Mouse (Mus musculus) embryo, embryonic 9.5 days (tissue): ENCODE measurements around the gene Ubtd1.

Experiments
- DNase-seq: peaks from one replicate; pipeline ENCODE4 v3.0.0-alpha.2; 2017; ENCODE audit errors: extremely low spot score

Gene Ubtd1

DNA sequence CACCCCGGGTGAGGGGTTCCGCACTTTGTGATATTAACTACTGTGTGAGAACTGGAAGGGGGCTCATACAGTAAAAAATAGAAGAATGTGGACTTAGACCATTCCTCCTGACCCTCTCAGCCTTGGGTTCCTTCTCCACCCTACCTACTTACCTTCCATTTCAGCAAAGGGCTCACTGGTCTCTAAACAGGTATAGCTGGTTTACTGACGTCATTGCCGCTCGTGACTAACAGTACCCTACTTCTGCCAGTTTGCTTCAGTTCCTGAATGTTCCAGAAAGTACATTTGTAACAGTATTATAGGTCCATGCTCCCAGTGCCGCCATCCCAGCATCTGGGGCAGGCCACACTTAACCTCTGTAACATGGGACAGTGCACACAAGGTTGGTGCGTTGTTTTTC, 12.5 kb downstream of the Ubtd1 start:
- DNase-seq, result no peak

DNA sequence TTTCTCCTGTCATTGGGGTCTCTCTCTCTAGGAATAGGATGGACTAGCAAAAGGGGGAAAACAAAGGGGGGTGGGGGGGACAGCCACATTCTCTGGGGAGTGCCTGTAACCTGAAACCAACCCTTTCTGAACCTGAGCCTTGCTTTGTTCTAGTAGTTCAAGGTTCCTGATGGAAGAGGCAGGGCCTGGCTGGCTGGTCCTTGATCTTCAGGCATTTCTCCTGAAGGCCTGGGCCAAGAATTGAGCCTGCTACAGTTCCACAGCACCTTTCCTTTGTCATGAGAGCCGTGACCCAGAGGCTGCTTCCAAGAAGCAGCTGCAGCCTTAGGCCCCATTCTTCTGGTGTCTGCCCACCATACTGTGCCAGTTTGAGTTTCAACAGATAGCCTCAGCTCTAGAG, 13.9 kb downstream of the Ubtd1 start:
- no peak for DNase-seq

DNA sequence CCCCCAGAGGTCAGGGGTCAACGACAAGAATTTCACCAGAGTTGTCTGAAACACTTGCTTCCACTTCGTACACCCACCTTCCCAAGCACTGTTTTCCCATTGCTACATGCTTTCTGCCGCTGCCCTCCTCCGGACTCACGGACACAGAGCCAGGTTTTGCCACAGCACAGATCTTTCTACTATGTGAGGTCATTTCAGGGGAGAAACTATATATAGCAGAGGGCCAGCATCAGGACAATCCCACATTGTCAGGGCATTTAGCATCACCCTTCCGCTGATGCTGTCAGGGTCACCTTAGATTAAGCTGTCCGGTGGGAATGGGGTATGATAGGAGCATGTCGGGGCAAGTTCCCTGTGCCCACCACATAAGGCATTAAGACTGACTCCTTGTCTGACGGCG, 15.5 kb downstream of the Ubtd1 start:
- DNase-seq, result no peak

DNA sequence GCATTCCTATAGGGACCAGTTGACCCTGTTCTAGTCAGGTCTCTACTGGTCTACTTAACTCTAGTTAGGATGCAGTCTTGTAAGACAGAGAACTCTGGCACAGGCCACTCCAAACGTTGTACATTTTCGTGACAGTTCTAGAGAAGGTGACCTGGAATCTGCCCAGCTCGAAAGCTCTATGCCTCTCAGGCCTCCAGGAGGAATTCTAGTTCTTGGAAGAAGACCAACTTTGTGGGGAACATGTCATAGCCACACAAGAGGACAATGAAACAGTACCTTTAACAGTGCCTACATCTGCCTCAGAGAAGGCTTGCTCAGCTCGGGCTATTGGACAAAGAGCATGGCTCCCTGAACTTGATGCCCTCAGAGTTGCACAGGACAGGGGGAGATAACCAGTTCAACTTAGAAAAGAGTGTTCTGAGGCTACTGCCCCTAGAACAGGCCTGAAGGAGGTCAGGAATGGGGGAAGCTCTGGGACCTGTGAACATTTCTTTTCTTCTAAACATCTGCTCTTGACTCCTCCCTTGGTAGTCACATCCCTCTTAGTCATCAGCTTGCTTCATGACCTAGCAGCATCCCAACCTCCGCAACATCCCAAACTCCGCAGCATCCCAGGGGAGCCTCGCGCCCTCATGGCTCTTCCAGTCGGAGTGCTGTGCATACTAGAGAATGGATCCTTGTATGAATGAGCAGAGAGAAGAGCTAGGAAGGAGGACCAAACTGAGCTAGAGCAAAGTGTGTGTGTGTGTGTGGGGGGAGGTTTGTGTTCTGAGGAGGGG, 17.4 kb downstream of the Ubtd1 start:
- no peak for DNase-seq

DNA sequence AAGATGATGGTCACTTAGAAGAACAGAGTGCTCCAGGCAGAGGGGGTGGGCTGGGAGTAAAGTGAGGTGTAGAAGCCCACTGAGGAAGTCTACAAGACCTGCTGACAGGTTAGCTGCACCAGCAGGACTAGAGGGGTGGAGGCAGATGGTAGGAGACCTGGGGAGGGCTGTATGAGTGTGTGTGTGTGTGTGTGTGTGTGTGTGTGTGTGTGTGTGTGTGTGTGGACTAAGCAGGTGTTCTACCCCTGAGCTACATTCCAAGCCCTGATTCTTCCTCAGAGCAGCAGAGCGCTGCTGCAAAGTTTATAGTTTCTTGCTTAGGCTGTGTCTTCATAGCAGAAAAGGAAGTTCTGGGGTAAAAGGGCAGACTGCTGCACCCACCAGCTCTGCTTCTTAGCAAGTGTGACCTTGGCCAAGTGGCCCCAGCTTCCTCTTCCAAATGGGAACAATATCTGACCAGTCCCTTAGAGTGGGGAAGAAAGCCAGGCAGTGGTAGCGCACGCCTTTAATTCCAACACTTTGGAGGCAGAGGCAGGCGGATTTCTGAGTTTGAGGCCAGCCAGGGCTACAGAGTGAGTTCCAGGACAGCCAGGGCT, 18.2 kb downstream of the Ubtd1 start:
- DNase-seq, result no peak

DNA sequence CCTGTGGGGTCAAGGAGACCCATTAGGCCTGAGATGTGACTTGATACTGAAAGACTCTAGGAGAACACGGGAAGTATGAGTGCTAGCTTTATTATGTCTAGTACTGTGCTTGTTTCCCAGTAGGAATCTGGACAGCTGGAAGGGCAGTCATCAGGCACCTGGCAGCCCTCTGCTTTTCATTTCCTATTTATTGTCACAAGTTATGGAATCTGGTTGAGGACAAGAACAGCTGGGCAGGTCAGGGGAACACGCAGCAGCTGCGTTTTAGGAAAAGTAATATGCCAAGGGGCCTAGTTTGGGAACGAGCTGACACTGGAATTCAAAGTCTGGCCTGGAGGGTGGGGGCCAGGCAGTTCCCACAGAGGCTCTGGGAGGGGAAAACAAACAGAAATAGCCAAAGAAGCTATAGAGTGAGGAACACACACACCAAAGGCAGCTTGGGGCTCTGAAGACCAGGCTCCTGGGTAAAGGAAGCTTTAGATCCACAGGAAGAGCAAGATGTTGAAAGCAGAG, 18.9 kb downstream of the Ubtd1 start:
- DNase-seq, result no peak

DNA sequence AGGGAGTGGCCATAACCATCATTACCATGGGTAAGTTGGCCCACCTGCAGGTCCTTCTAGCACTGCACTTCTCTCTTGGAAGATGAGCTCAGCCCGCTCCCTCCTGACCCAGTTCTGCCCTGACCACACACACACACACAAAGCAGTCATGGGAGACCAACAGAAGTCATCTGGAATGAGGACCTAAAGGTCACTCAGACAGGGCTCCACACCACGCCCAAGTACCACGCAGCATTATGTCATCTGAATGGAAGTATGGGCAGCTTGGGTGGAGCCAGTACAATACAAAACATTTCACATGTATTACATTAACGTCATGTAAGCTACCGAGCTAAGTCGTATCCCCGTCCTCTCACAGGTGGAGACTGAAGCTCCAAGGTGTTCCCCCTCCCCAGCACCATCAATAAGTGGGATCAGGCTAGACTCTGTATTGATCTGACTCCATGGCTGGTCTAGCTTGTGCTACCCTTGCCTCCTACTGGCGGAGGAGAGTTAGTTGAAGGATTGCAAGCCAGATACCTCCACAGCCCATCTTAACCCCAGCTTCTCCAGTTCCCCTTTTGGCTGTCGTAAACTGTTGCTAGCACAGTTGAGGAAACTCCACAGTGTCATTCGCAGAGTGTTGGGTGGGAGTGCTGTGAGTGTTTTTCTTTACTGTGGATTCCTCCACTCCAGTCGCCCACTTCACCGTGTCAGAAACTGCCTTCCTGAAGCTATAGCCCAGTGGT, 19.9 kb downstream of the Ubtd1 start:
- no peak for DNase-seq

DNA sequence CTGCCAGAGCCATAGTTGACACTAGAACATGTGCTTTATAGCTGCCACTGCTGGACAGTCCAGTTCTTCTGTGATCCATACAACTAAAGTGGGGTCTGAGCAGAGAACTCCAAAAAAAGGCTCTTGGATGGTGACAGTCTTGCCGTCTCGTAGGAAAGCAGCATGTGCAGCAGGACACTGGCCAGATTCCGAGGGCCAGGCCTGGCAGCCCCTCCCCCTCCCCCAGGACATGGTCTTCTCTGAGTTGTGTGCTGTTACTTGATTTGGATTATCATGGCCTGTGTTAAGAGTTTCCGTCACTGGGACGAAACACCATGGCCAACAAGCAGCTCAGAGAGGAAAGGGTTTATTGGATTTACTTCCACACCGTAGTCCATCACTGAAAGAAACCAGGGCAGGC, 22.7 kb downstream of the Ubtd1 start:
- no peak for DNase-seq

DNA sequence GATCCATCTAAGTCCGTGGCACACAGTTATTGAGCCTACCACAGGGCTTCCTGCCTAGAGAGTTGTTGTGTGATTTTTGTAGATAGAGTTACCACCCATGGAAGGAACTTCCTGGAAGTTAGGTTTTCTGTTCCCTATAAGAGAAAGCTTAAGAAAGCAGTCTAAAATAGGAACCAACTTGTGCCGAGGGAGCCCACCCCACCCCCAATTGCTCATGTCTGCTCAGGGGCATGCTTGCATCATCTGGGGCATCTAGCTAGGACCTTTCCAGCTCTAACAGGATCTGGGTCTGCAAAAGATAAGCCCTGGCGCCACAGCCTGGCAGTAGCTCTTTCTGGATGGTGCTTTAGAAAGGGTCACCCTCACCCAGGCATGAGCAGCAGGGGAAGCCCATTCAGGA, 24.1 kb downstream of the Ubtd1 start:
- no peak for DNase-seq

DNA sequence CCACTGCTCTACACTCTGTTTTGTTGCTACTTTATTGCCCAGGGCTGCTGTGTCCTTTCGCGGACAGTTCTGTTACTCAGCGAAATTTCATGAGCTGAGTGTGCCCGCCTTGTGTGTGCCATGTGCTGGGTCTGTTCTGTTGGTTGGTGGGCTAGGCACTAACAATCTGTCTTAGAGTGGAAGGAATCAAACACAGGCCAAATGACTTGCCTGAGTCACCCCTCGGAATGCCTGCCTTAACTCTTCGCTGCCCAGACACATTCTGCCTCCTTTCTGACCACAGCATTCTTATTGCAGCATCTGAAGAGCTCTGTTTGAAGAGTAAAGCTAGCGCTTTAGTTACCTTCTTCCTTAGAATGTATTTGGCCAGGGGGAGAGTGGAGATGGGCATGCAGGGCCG, 25.0 kb downstream of the Ubtd1 start:
- no peak for DNase-seq

DNA sequence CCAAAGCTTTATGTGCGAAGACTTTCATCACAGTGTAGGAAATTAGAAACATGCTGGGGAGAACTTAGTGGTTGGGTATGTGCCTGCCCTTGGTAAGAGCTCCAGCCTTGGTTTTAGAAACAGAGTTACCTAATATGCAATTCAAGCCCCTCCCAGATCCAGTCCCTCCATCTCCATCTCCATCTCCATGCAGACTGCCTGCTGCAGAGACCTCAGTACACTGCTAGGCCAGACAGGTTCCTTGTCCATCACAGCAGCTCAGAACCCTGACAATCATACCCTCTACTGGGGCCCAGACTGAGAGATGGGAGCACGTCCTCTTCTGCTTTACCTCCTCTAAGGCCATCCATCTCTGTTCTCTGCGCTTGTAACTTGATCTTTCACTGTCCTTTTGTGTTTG, 27.0 kb downstream of the Ubtd1 start:
- DNase-seq, result no peak

DNA sequence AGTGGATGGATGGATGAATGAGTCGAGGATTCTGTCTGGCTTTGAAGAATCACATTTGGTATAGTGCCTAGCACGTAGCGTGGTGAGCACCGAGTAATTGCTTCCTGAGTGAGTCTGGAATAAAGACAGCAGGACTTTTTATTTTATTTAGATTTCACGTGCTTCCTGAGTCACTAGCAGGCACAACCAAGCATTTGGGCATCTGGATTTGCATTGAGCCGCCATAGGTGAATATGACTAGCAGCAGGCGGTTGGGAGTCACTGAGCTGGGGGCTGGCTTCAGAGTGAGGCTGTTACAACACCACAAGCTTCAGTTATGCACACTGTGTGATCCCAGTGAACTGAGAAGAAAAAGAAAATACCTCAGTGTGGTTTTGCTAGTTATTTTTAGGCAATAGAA, 27.5 kb downstream of the Ubtd1 start:
- DNase-seq, result no peak

DNA sequence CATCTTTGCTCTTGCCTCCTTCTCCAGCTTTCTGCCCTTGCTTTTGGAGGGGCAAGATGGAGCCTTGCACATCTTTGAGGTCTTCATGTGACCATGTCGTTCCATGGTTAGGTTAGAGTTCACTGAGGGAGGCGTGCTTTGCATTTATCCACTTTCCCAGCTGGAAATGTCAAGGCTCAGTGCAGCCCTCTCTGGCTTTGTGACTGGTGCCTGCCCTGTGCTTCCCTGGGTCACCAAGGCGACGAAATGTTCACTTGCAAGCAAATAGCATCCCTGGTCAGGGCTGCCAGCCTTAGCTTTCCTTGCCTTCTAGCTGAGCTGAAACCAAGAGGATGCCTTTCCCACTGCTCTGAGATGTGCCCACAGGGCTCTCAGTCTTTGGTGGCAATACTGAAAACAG, 28.9 kb downstream of the Ubtd1 start:
- DNase-seq, result no peak

DNA sequence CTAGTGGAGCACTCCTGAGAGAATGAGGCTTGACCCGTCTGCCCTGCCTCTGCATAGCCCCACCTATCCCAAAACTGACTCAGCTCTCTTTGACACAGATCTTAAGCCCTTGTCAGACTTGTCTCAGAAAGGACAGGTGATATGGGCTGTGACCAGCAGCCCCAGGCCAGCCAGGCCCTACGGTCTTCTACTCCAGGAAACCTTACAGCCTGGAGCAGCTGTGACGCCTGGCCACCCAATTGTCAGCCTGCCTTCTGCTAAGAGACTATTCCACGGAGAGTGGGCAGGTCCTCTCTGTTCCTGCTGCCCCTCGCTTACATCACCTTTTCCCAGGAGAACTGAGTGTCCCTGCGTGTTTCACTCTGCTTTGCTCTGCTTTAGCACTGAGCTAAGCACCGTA, 29.6 kb downstream of the Ubtd1 start:
- DNase-seq, result no peak

DNA sequence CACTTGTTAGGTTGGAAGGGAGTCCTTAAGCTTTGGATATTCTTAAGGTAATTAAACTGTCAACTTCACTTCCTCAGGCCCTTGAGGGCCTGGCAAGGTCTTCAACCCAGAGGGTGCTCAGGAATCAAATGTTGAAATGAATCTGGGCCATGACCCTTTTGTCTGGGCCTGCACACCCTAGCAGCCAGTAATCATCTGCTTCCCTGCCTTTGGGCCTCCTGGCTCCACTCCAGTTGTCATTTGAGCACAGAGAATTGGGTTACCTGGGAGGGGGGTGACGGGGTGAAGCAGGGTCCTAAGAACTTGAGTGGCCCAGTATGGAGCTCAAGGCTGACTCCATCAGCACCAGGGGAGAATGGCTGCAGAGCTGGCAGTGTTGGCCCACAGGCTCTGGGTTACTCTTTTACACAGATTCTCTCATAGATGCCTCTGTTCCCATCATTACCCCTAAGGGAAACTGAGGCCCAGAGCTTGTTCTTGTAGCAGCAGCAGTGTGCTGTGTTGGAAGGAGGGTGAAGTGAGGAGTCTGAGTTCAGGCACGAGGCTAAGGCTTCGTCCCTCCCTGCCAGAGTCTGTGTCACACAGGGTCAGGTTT, 32.8 kb downstream of the Ubtd1 start:
- no peak for DNase-seq

DNA sequence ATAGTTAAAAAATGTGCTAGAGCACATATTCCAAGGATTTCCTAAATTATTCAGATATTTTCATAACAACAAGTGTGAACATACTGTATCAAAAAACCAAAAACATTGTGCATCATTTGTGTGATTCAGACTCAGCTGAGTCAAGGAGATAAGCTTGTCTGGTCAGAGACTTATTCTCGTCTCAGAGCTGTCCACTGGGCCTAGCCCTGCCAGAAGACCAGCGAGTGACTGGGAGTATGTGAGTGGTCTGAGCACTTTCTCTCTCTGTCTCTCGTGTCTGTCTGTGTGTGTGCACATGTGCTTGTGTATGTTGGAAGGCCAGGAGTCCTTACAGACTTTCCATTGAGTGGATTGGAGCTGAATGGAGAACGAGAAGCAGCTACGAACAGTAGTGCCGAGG, 33.4 kb downstream of the Ubtd1 start:
- DNase-seq, result no peak

DNA sequence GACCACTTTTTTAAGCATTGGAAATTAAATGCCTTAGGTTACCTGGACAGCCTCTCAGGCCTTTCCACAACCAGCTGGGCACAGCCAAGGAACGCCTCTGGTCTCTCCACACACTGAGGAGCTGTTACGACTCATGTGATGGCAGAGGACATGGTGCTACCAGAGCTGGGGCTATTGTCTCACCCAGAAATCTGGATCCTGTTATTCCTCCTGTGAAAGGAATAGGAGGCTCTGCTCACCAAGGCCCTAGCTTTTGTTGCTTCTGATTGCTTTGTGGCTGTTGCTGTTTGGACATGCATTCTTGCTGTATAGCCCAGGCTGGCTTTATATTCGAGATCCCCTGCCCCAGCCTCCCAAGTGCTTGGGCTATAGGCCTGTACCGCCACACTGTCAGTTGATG, 34.7 kb downstream of the Ubtd1 start:
- no peak for DNase-seq

DNA sequence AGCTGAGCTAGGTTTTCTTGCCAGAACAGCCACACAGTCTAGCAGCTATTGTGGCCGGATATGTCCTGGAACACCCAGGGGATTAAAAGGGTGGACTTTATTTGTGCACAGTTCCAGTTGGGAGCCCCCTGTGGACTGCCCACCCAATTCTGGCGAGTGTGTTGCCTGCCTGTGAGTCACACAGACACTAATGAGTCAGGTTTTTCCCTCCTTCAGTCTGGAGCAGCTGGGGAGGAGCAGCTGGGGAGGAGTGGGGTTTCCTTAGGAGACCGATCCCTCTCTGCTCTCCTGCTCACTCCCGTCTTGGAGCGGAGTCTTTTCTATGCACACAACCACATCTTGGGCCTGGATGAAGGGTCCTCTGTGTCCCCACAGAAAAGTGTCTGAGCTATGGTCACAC, 35.3 kb downstream of the Ubtd1 start:
- DNase-seq, result no peak

DNA sequence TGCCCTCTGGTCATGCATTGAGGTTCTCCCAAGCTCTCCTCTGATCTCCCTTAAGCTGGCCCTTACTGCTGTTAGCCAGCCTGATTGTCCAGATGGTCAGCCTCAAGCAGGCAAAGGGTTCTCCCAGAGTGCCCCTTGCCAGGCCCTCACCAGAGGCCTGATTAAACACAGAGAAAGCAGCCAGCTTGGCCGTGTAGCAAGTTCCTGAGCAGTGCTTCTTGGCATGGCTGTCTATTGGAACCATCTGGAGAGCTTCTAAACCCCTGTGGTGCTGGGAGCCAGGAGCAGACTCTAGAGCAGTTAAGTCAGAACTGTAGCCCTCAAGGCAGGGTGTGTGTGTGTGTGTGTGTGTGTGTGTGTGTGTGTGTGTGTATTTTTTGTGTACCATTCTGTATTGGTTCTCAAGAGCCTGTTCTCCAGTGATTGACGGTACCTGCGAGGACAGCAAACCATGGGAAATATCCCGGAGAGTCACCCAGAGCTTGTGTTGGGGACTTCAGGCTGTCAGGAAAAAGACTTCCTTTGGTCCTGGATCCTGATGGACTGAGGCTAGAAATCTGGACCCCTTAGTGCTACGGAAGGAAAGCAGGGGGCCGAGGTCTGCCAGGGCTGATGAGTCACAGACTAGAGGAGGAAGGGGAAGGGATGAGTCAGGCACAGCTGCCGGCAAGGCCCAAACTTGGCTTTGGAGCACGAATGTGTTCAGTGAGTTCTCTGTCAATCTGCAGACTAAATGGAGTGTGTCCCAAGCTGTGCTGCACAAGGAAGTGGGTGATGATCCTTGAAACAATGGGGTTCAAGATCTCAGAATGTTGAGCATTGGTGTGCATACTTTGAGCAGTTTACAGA, 36.1 kb downstream of the Ubtd1 start:
- DNase-seq, result no peak

DNA sequence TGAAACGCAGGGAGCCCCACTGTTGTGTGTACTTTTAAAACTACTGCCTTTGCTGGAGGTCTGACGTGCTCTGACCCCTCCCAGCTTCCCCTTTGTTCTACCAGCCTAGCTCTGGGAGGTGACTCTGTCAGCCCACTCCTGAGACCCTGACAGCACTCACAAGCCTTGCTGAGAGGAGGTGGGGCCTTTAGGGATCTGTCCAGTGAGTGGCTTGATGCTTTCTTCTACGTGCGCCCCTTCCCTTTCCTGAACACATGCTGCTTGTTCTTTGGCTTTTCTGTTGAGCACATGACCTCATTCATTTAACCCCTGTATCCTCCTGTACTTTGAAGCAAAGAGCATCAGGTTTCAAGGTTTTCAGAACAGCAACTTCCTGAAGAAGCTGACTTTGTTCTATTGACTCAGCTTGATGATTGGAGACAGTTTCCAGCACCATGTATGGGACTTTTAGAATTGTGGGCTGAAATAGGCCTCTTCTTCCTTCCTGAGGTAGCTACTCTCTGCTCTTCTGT, 37.5 kb downstream of the Ubtd1 start:
- no peak for DNase-seq
